Mouse (Mus musculus): ENCODE data around the gene Slc39a8.

GRCm38 (mm10) chr3:135824436-135824835 lies 643 bp upstream of the Slc39a8 start:
- TF ChIP-seq CTCF (IDR thresholded peaks at IDR 0.05; ENCODE audit: control insufficient read depth, insufficient read depth, insufficient replicate concordance, low read depth, low read length) (no peak), POLR2A (IDR thresholded peaks at IDR 0.05; ENCODE audit: control insufficient read depth, low read depth, low read length) (no peak)
